Mouse (Mus musculus) cerebellum, adult 2 months (tissue): ENCODE data around the gene Phlpp1.

ENCODE experiments used
- CTCF ChIP-seq: fragments of 200-500 bp; IDR thresholded peaks from 2 replicates; pipeline ENCODE4 v1.5.1; 2011; ENCODE audit warnings: low read depth, mild to moderate bottlenecking, control low read depth, low read length, moderate library complexity, borderline replicate concordance; ENCODE audit not compliant: insufficient read depth
- POLR2A ChIP-seq: fragments of 200-500 bp; IDR thresholded peaks from 2 replicates; pipeline ENCODE4 v1.6.1; 2011; ENCODE audit warnings: low read length, control low read depth, borderline replicate concordance; ENCODE audit not compliant: insufficient read depth

GRCm38 (mm10) chr1:106359474-106359873 lies 187.9 kb downstream of the Phlpp1 start:
- TF ChIP-seq CTCF (no peak), POLR2A (no peak)
